Mouse (Mus musculus): ENCODE measurements around the gene Lhfpl2. TPM values are rescaled to one million over a fixed set of nuclear protein-coding genes. Genes with fewer than 3 reads are reported as not detected.

Lhfpl2 gene
- polyA plus RNA-seq, 1 experiment from 2014 or later = 22.3 TPM

GRCm38 (mm10) chr13:94188200-94189086 is 130.8 kb downstream of the Lhfpl2 start:
- H3K4me1 ChIP-seq = peaks cover 27% of the 10 kb centered on the region
- peak; percentile 45; the same call in 1 of the 2 replicates for ATAC-seq (ENCODE audit: low FRiP score, low read depth)
- no peaks in the 10 kb centered on the region for H3K9me3 ChIP-seq
- peaks cover 8% of the 10 kb centered on the region; the same call in 1 of the 2 replicates for H3K27me3 ChIP-seq
- peak overlapping the region; percentile 36; the same call in 1 of the 2 replicates for H3K27ac ChIP-seq (replicated peaks)
- 13% methylated on average over 10 of the region's 10 CpGs for WGBS
- H3K4me3 ChIP-seq = no peak overlapping the region
- no peak overlapping the region for H3K9ac ChIP-seq (replicated peaks)
- H3K36me3 ChIP-seq = no peaks in the 10 kb centered on the region
- 0 out of 2 replicates have a peak overlapping the region, but pooled peaks have one; percentile 1 for H3K4me2 ChIP-seq (replicated peaks)

- Histone ChIP-seq H3K9ac (replicated peaks) (no peak overlapping the region), H3K27ac (replicated peaks) (no peak overlapping the region), H3K4me1 (peaks cover 27% of the 10 kb centered on the region), H3K4me2 (replicated peaks) (no peak overlapping the region), H3K27me3 (peaks cover 8% of the 10 kb centered on the region; the same call in 1 of the 2 replicates), H3K36me3 (no peaks in the 10 kb centered on the region), H3K4me3 (no peak overlapping the region), H3K9me3 (no peaks in the 10 kb centered on the region)
- no peak for ATAC-seq (ENCODE audit: low FRiP score, low read depth)
- WGBS = 76% methylated on average over 1 of the region's 1 CpGs
Measured at GRCm38 (mm10) chr13:94190386-94190785, 132.8 kb downstream of the Lhfpl2 start.

DNA sequence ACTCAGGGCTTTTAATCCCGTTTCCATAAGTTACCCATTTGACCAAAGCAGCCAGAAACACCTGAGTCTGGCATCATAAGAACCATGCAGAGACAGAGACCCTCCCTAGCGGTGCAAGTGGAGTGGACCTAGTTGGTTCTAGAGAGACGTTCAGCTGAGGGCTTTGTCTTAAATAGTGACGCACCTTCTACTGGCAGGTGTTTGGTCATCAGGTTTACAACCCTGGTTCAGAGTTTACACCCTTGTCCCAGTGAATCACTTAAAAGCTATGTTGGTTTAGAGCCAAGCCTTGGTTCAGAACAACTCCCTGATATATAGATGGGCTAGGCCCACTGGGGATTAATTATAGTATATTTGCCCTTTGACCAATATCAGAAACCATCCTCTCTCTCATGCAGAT is 135.6 kb downstream of the Lhfpl2 start:
- ATAC-seq (ENCODE audit: low FRiP score, low read depth) = no peak
- Histone ChIP-seq H3K9me3 (no peaks in the 10 kb centered on the region), H3K27me3 (no peaks in the 10 kb centered on the region; the same call in 1 of the 2 replicates), H3K4me1 (peaks cover 11% of the 10 kb centered on the region), H3K4me3 (no peak overlapping the region), H3K27ac (replicated peaks) (no peak overlapping the region), H3K4me2 (replicated peaks) (no peak overlapping the region), H3K9ac (replicated peaks) (no peak overlapping the region), H3K36me3 (no peaks in the 10 kb centered on the region)
- WGBS = 87% methylated on average over 4 of the region's 4 CpGs

- Histone ChIP-seq H3K27me3 (no peaks in the 10 kb centered on the region), H3K9ac (replicated peaks) (no peak overlapping the region), H3K4me3 (no peak overlapping the region), H3K9me3 (no peaks in the 10 kb centered on the region), H3K36me3 (no peaks in the 10 kb centered on the region), H3K4me1 (no peaks in the 10 kb centered on the region), H3K4me2 (replicated peaks) (no peak overlapping the region), H3K27ac (replicated peaks) (no peak overlapping the region)
- 92% methylated on average over 6 of the region's 6 CpGs for WGBS
- no peak for ATAC-seq (ENCODE audit: low FRiP score, low read depth)
Measured at GRCm38 (mm10) chr13:94198616-94199015, 141.0 kb downstream of the Lhfpl2 start.

GRCm38 (mm10) chr13:94199829-94200228 is 142.2 kb downstream of the Lhfpl2 start:
- no peak for ATAC-seq (ENCODE audit: low FRiP score, low read depth)
- no peak overlapping the region for H3K4me3 ChIP-seq
- no peak overlapping the region for H3K9ac ChIP-seq (replicated peaks)
- H3K36me3 ChIP-seq = no peaks in the 10 kb centered on the region
- 76% methylated on average over 8 of the region's 8 CpGs for WGBS
- H3K27ac ChIP-seq (replicated peaks) = no peak overlapping the region
- no peaks in the 10 kb centered on the region for H3K27me3 ChIP-seq
- no peak overlapping the region for H3K4me2 ChIP-seq (replicated peaks)
- H3K4me1 ChIP-seq = no peaks in the 10 kb centered on the region
- H3K9me3 ChIP-seq = no peaks in the 10 kb centered on the region

GRCm38 (mm10) chr13:94205234-94205633 is 147.6 kb downstream of the Lhfpl2 start:
- Histone ChIP-seq H3K4me1 (no peaks in the 10 kb centered on the region), H3K9me3 (peaks cover 3% of the 10 kb centered on the region; the same call in 1 of the 2 replicates), H3K27me3 (no peaks in the 10 kb centered on the region), H3K27ac (replicated peaks) (no peak overlapping the region), H3K4me3 (no peak overlapping the region), H3K9ac (replicated peaks) (no peak overlapping the region), H3K36me3 (peaks cover 19% of the 10 kb centered on the region), H3K4me2 (replicated peaks) (no peak overlapping the region)
- ATAC-seq (ENCODE audit: low FRiP score, low read depth) = peak; percentile 78
- WGBS = 7% methylated on average over 6 of the region's 6 CpGs

DNA sequence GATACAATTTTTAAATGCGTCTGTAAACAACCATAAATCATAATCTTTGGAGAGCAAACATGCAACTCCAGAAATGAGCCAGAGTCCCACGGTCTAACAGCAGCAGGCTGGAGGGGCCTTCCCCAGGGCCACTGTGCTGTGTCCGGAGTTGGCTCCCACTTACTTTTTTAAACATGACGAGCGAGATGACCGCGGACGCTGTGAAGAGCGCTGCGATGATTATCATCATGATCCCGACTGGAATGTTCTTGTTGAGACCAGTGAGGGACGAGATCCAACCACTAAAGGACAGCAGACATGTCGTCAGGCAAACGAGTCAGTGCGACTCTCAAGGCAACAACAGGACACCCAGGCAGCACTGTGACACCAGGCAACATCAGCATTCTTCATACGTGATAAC is 150.4 kb downstream of the Lhfpl2 start:
- WGBS = 95% methylated on average over 16 of the region's 16 CpGs
- Histone ChIP-seq H3K27ac (replicated peaks) (no peak overlapping the region), H3K4me1 (peaks cover 15% of the 10 kb centered on the region), H3K4me3 (no peak overlapping the region), H3K36me3 (peaks cover 19% of the 10 kb centered on the region), H3K4me2 (replicated peaks) (no peak overlapping the region), H3K9me3 (peaks cover 3% of the 10 kb centered on the region; the same call in 1 of the 2 replicates), H3K27me3 (no peaks in the 10 kb centered on the region), H3K9ac (replicated peaks) (no peak overlapping the region)
- no peak for ATAC-seq (ENCODE audit: low FRiP score, low read depth)

DNA sequence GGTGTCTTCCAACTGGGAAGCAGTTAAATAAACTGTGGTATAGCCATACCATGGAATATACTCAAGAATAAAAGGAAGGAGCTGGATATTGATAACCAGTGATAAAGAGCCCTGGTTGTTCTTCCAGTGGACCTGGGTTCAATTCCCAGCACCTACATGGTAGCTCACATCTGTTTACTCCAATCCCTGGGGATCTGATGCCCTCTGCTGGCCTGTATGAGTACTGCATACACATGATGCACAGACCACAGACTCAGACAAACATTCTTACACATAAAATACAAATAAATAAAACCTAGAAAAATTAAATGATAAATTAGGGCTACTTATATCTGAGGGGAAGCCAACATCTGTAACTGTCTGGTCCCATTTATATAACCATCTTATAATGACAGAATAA is 151.3 kb downstream of the Lhfpl2 start:
- Histone ChIP-seq H3K4me2 (replicated peaks) (no peak overlapping the region), H3K9me3 (peaks cover 3% of the 10 kb centered on the region; the same call in 1 of the 2 replicates), H3K4me3 (no peak overlapping the region), H3K27ac (replicated peaks) (no peak overlapping the region), H3K9ac (replicated peaks) (no peak overlapping the region), H3K4me1 (peaks cover 15% of the 10 kb centered on the region), H3K36me3 (peaks cover 19% of the 10 kb centered on the region), H3K27me3 (no peaks in the 10 kb centered on the region)
- ATAC-seq (ENCODE audit: low FRiP score, low read depth) = no peak

- ATAC-seq (ENCODE audit: low FRiP score, low read depth) = no peak
- Histone ChIP-seq H3K4me1 (peaks cover 15% of the 10 kb centered on the region), H3K4me3 (no peak overlapping the region), H3K27me3 (no peaks in the 10 kb centered on the region), H3K9me3 (peaks cover 3% of the 10 kb centered on the region; the same call in 1 of the 2 replicates), H3K36me3 (peaks cover 19% of the 10 kb centered on the region), H3K4me2 (replicated peaks) (no peak overlapping the region), H3K9ac (replicated peaks) (no peak overlapping the region; the same call in 1 of the 2 replicates), H3K27ac (replicated peaks) (peak overlapping the region; percentile 25; the same call in 1 of the 2 replicates)
- WGBS = 58% methylated on average over 6 of the region's 6 CpGs
Measured at GRCm38 (mm10) chr13:94211236-94212119, 153.9 kb downstream of the Lhfpl2 start.

- H3K4me1 ChIP-seq = peaks cover 15% of the 10 kb centered on the region
- no peak overlapping the region for H3K4me3 ChIP-seq
- H3K36me3 ChIP-seq = peaks cover 19% of the 10 kb centered on the region
- H3K27ac ChIP-seq (replicated peaks) = peak overlapping the region; percentile 25; the same call in 1 of the 2 replicates
- 96% methylated on average over 2 of the region's 2 CpGs for WGBS
- H3K4me2 ChIP-seq (replicated peaks) = no peak overlapping the region
- H3K9me3 ChIP-seq = peaks cover 3% of the 10 kb centered on the region; the same call in 1 of the 2 replicates
- H3K27me3 ChIP-seq = no peaks in the 10 kb centered on the region
- ATAC-seq (ENCODE audit: low FRiP score, low read depth) = no peak
- H3K9ac ChIP-seq (replicated peaks) = no peak overlapping the region
Measured at GRCm38 (mm10) chr13:94212179-94212578, 154.6 kb downstream of the Lhfpl2 start.

DNA sequence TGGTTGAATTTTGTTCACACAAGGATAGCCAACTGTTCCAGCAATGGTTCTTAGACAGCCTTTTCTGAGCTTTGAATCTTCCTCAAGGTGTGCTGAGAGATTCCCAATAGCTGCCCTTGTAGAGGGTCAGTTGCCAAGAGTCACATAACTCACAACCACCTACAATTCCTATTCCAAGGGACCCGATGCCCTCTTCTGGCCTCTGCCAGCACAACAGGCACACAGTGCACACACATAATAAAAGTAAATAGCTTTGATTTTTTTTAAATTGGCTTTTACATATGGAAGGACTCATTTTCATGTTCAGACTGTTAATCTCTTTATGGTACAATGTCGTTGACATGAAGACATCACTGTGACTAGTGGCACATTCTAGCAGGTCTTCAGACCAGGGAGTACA is 155.1 kb downstream of the Lhfpl2 start:
- no peak for ATAC-seq (ENCODE audit: low FRiP score, low read depth)
- H3K4me3 ChIP-seq = no peak overlapping the region
- WGBS = 89% methylated on average over 2 of the region's 2 CpGs
- no peak overlapping the region for H3K27ac ChIP-seq (replicated peaks)
- no peak overlapping the region for H3K4me2 ChIP-seq (replicated peaks)
- H3K4me1 ChIP-seq = peaks cover 15% of the 10 kb centered on the region
- H3K36me3 ChIP-seq = peaks cover 19% of the 10 kb centered on the region
- H3K9me3 ChIP-seq = peaks cover 3% of the 10 kb centered on the region; the same call in 1 of the 2 replicates
- no peak overlapping the region for H3K9ac ChIP-seq (replicated peaks)
- no peaks in the 10 kb centered on the region for H3K27me3 ChIP-seq

All from midbrain, embryonic 12.5 days (tissue).